Mouse (Mus musculus) megakaryocyte, embryonic 14.5 days (primary cell): Measurements from ENCODE around the gene Fkbpl. TPM values are rescaled to one million over a fixed set of nuclear protein-coding genes. Genes with fewer than 3 reads are reported as not detected.

Experiments
- H3K27me3 ChIP-seq: replicated peaks from 2 replicates; pipeline ENCODE3; 2012; ENCODE audit warnings: inconsistent platforms
- H3K36me3 ChIP-seq: replicated peaks from 2 replicates; pipeline ENCODE3; 2012; ENCODE audit warnings: low read length, inconsistent platforms, mixed read lengths
- H3K4me1 ChIP-seq: 2 replicates; pipeline ENCODE4 v1.6.1; 2012; ENCODE audit warnings: inconsistent platforms
- H3K4me3 ChIP-seq: replicated peaks from 2 replicates; pipeline ENCODE3; 2012; ENCODE audit warnings: moderate library complexity, mild to moderate bottlenecking, inconsistent platforms
- H3K9me3 ChIP-seq: 2 replicates; pipeline ENCODE4 v1.6.1; 2012; ENCODE audit warnings: inconsistent platforms
- FLI1 ChIP-seq: IDR thresholded peaks from 2 replicates; pipeline ENCODE4 v1.6.1; 2012; ENCODE audit warnings: low read length, inconsistent platforms, mixed read lengths
- GATA1 ChIP-seq: IDR thresholded peaks from 3 replicates; pipeline ENCODE4 v1.6.1; 2012; ENCODE audit warnings: mixed read lengths, low read length, inconsistent platforms, borderline replicate concordance
- polyA plus RNA-seq: library from polyadenylated mRNA; stranded (reverse); fragments of >175 nt; gene quantifications from 2 replicates; pipeline ENCODE4 v1.2.3, GENCODE M21; 2012; ENCODE audit warnings: low replicate concordance; ENCODE audit not compliant: insufficient read depth

Gene Fkbpl
- polyA plus RNA-seq, 1 experiment = 22.5 TPM

- TF ChIP-seq FLI1 (no peak), GATA1 (no peak)
- Histone ChIP-seq H3K9me3 (peaks cover 4% of the 10 kb centered on the region), H3K4me1 (peaks cover 60% of the 10 kb centered on the region), H3K27me3 (peaks cover 84% of the 10 kb centered on the region), H3K4me3 (no peak overlapping the region), H3K36me3 (no peaks in the 10 kb centered on the region)
Measured at GRCm38 (mm10) chr17:34683686-34684220, 39.2 kb downstream of the Fkbpl start.

GRCm38 (mm10) chr17:34684253-34684893 lies 39.8 kb downstream of the Fkbpl start:
- TF ChIP-seq GATA1 (no peak), FLI1 (no peak)
- H3K4me1 ChIP-seq = peaks cover 60% of the 10 kb centered on the region
- peaks cover 4% of the 10 kb centered on the region for H3K9me3 ChIP-seq
- H3K36me3 ChIP-seq = no peaks in the 10 kb centered on the region
- peaks cover 82% of the 10 kb centered on the region for H3K27me3 ChIP-seq
- H3K4me3 ChIP-seq = no peak overlapping the region

GRCm38 (mm10) chr17:34685120-34686110 lies 40.9 kb downstream of the Fkbpl start:
- H3K4me3 ChIP-seq = no peak overlapping the region
- TF ChIP-seq GATA1 = no peak
- TF ChIP-seq FLI1 = no peak
- H3K4me1 ChIP-seq = peaks cover 55% of the 10 kb centered on the region
- H3K9me3 ChIP-seq = peaks cover 4% of the 10 kb centered on the region
- peaks cover 81% of the 10 kb centered on the region for H3K27me3 ChIP-seq
- H3K36me3 ChIP-seq = no peaks in the 10 kb centered on the region

DNA sequence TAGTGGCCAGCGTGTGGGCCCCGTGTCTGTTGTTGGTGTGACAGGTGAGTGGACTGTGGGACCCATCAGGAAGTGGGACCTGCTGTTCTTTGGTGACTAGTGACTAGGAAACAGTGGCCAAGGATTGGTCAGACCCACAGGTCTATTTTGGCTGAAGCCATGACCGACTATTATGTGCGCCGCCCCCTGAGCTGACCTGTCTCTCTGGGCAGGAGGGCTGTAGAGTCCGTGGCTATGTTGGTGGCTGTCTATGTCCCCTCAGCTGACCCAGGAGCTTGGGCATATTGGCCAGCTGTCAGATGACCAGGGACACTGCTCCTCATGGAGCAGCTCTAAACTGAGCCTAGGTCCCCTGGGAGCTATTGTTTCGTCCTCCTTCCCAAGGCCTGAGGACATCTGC lies 44.3 kb downstream of the Fkbpl start:
- TF ChIP-seq FLI1 (no peak), GATA1 (no peak)
- Histone ChIP-seq H3K4me3 (no peak overlapping the region), H3K9me3 (peaks cover 4% of the 10 kb centered on the region), H3K27me3 (peaks cover 71% of the 10 kb centered on the region), H3K36me3 (no peaks in the 10 kb centered on the region), H3K4me1 (peaks cover 33% of the 10 kb centered on the region)

DNA sequence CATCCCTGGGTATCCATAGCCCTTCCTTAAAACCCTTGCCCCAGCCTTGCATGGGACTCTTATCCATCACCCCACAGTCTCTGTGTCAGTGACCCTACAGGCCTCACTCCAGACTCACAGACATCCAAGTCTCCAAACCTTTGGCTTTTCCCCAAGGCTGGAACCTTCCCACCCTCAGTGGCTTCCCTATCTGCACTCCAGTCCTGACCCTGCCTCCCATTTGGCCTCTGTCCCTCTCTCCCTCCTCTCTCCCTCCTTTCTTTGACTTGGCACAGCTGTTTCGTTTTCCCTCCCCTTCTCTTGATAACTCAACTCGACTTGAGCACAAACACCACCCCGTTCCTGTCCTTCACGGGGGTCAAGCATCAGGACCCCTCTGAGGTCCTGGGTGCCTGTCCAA lies 45.9 kb downstream of the Fkbpl start:
- no peaks in the 10 kb centered on the region for H3K36me3 ChIP-seq
- peaks cover 4% of the 10 kb centered on the region for H3K9me3 ChIP-seq
- H3K4me3 ChIP-seq = no peak overlapping the region
- peaks cover 17% of the 10 kb centered on the region for H3K4me1 ChIP-seq
- peaks cover 67% of the 10 kb centered on the region for H3K27me3 ChIP-seq
- TF ChIP-seq GATA1 (no peak), FLI1 (no peak)

GRCm38 (mm10) chr17:34692906-34693305 lies 48.3 kb downstream of the Fkbpl start:
- Histone ChIP-seq H3K4me3 (no peak overlapping the region), H3K36me3 (no peaks in the 10 kb centered on the region), H3K4me1 (peaks cover 3% of the 10 kb centered on the region), H3K27me3 (peaks cover 55% of the 10 kb centered on the region), H3K9me3 (peaks cover 4% of the 10 kb centered on the region)
- TF ChIP-seq FLI1 = no peak
- no peak for TF ChIP-seq GATA1

Other genes with a start within 250 kb of the Fkbpl start
- not detected in 2 replicates for gene BC051142, start 245.9 kb upstream of the Fkbpl start, polyA plus RNA-seq
- gene Btnl4, start 167.4 kb upstream of the Fkbpl start, polyA plus RNA-seq = not detected in 2 replicates
- not detected in 2 replicates for gene Btnl6, start 127.4 kb upstream of the Fkbpl start, polyA plus RNA-seq
- 0.43 TPM in 1 of 2 replicates, not detected in the other for gene Notch4, start 80.5 kb upstream of the Fkbpl start, polyA plus RNA-seq
- 402 and 833 TPM in 2 replicates for gene Gpsm3, start 55.0 kb upstream of the Fkbpl start, polyA plus RNA-seq
- gene Pbx2, start 53.5 kb upstream of the Fkbpl start, polyA plus RNA-seq = 108 and 181 TPM in 2 replicates
- gene Ager, start 46.9 kb upstream of the Fkbpl start, polyA plus RNA-seq = 32.8 and 44.2 TPM in 2 replicates
- 37.8 and 101 TPM in 2 replicates for gene Rnf5, start 41.1 kb upstream of the Fkbpl start, polyA plus RNA-seq
- 165 and 309 TPM in 2 replicates for gene Agpat1, start 40.5 kb upstream of the Fkbpl start, polyA plus RNA-seq
- gene Egfl8, start 28.8 kb upstream of the Fkbpl start, polyA plus RNA-seq = 1.9 TPM in 1 of 2 replicates, not detected in the other
- 40.9 and 74.9 TPM in 2 replicates for gene Ppt2, start 16.3 kb upstream of the Fkbpl start, polyA plus RNA-seq
- not detected in 2 replicates for gene Prrt1, start 15.2 kb upstream of the Fkbpl start, polyA plus RNA-seq
- gene Atf6b, start 2.4 kb downstream of the Fkbpl start, polyA plus RNA-seq = 192 and 427 TPM in 2 replicates
- 0.03 TPM in 1 of 2 replicates, not detected in the other for gene Tnxb, start 25.8 kb downstream of the Fkbpl start, polyA plus RNA-seq
- gene C4b, start 99.1 kb downstream of the Fkbpl start, polyA plus RNA-seq = 0.06 TPM in 1 of 2 replicates, not detected in the other
- not detected in 2 replicates for gene Cyp21a1, start 159.8 kb downstream of the Fkbpl start, polyA plus RNA-seq
- 44.3 and 85.0 TPM in 2 replicates for gene Stk19, start 192.2 kb downstream of the Fkbpl start, polyA plus RNA-seq
- gene Dxo, start 192.3 kb downstream of the Fkbpl start, polyA plus RNA-seq = 61.9 and 137 TPM in 2 replicates
- 25.1 and 27.6 TPM in 2 replicates for gene Skiv2l, start 205.4 kb downstream of the Fkbpl start, polyA plus RNA-seq
- 67.5 and 220 TPM in 2 replicates for gene Nelfe, start 205.6 kb downstream of the Fkbpl start, polyA plus RNA-seq
- 0.54 TPM in 1 of 2 replicates, not detected in the other for gene Cfb, start 217.8 kb downstream of the Fkbpl start, polyA plus RNA-seq
- 6.7 and 15.4 TPM in 2 replicates for gene Zbtb12, start 234.7 kb downstream of the Fkbpl start, polyA plus RNA-seq
- not detected in 2 replicates for gene Gm20547, start 237.3 kb downstream of the Fkbpl start, polyA plus RNA-seq